Mouse (Mus musculus): ENCODE results near the gene Rer1. TPM values are rescaled to one million over a fixed set of nuclear protein-coding genes. Genes with fewer than 3 reads are reported as not detected.
A peak's percentile ranks its signal among the peaks of the same experiment; 100 is the strongest.

Gene Rer1
- polyA plus RNA-seq, 1 experiment from 2014 or later = 147 TPM

GRCm38 (mm10) chr4:155125310-155125709 lies 39.1 kb upstream of the Rer1 start:
- H3K27ac ChIP-seq = no peak overlapping the region
- peaks cover 76% of the 10 kb centered on the region for H3K4me1 ChIP-seq
- no peak for ATAC-seq (ENCODE audit: insufficient number of reproducible peaks, insufficient read depth, low FRiP score, low TSS enrichment, low read depth)
- no peaks in the 10 kb centered on the region for H3K36me3 ChIP-seq
- no peak overlapping the region for H3K4me2 ChIP-seq
- no peak overlapping the region for H3K9ac ChIP-seq
- H3K27me3 ChIP-seq = no peaks in the 10 kb centered on the region
- no peaks in the 10 kb centered on the region for H3K9me3 ChIP-seq
- H3K4me3 ChIP-seq = no peak overlapping the region
- WGBS = 54% methylated on average over 7 of the region's 7 CpGs

GRCm38 (mm10) chr4:155123868-155124534 lies 37.8 kb upstream of the Rer1 start:
- 69% methylated on average over 9 of the region's 9 CpGs for WGBS
- no peak for ATAC-seq (ENCODE audit: insufficient number of reproducible peaks, insufficient read depth, low FRiP score, low TSS enrichment, low read depth)
- peaks cover 66% of the 10 kb centered on the region for H3K4me1 ChIP-seq
- no peaks in the 10 kb centered on the region for H3K9me3 ChIP-seq
- no peak overlapping the region for H3K9ac ChIP-seq
- no peak overlapping the region for H3K4me3 ChIP-seq
- H3K27me3 ChIP-seq = no peaks in the 10 kb centered on the region
- no peak overlapping the region for H3K4me2 ChIP-seq
- no peaks in the 10 kb centered on the region for H3K36me3 ChIP-seq
- peak overlapping the region; percentile 13; the same call in 1 of the 2 replicates for H3K27ac ChIP-seq

GRCm38 (mm10) chr4:155122444-155123040 lies 36.4 kb upstream of the Rer1 start:
- 3% methylated on average over 16 of the region's 16 CpGs for WGBS

GRCm38 (mm10) chr4:155121915-155122443 lies 35.8 kb upstream of the Rer1 start:
- ATAC-seq (ENCODE audit: insufficient number of reproducible peaks, insufficient read depth, low FRiP score, low TSS enrichment, low read depth) = no peak
- WGBS = 78% methylated on average over 6 of the region's 6 CpGs
- H3K4me2 ChIP-seq = peak overlapping the region; percentile 39
- peaks cover 9% of the 10 kb centered on the region; the same call in 1 of the 2 replicates for H3K9me3 ChIP-seq
- H3K27ac ChIP-seq = peak overlapping the region; percentile 95
- H3K36me3 ChIP-seq = peaks cover 7% of the 10 kb centered on the region; the same call in 1 of the 2 replicates
- peaks cover 72% of the 10 kb centered on the region for H3K4me1 ChIP-seq
- H3K27me3 ChIP-seq = no peaks in the 10 kb centered on the region
- no peak overlapping the region for H3K4me3 ChIP-seq
- peak overlapping the region; percentile 56 for H3K9ac ChIP-seq

More at GRCm38 (mm10) chr4:155122444-155123040, 36.4 kb upstream of the Rer1 start:
- H3K4me1 ChIP-seq = peaks cover 69% of the 10 kb centered on the region
- H3K36me3 ChIP-seq = peaks cover 4% of the 10 kb centered on the region; the same call in 1 of the 2 replicates
- peaks cover 4% of the 10 kb centered on the region; the same call in 1 of the 2 replicates for H3K9me3 ChIP-seq
- peak; percentile 81 for ATAC-seq (ENCODE audit: insufficient number of reproducible peaks, insufficient read depth, low FRiP score, low TSS enrichment, low read depth)
- peak overlapping the region; percentile 95 for H3K27ac ChIP-seq
- no peaks in the 10 kb centered on the region for H3K27me3 ChIP-seq
- H3K9ac ChIP-seq = peak overlapping the region; percentile 56
- peak overlapping the region; percentile 39 for H3K4me2 ChIP-seq
- no peak overlapping the region for H3K4me3 ChIP-seq

GRCm38 (mm10) chr4:155121222-155121621 lies 35.0 kb upstream of the Rer1 start:
- ATAC-seq (ENCODE audit: insufficient number of reproducible peaks, insufficient read depth, low FRiP score, low TSS enrichment, low read depth) = no peak
- Histone ChIP-seq H3K9ac (no peak overlapping the region), H3K4me3 (no peak overlapping the region), H3K27ac (peak overlapping the region; percentile 95), H3K4me2 (no peak overlapping the region), H3K36me3 (peaks cover 7% of the 10 kb centered on the region; the same call in 1 of the 2 replicates), H3K27me3 (no peaks in the 10 kb centered on the region), H3K4me1 (peaks cover 72% of the 10 kb centered on the region), H3K9me3 (peaks cover 10% of the 10 kb centered on the region; the same call in 1 of the 2 replicates)
- WGBS = 80% methylated on average over 6 of the region's 6 CpGs

- H3K36me3 ChIP-seq = peaks cover 7% of the 10 kb centered on the region; the same call in 1 of the 2 replicates
- no peak for ATAC-seq (ENCODE audit: insufficient number of reproducible peaks, insufficient read depth, low FRiP score, low TSS enrichment, low read depth)
- no peaks in the 10 kb centered on the region for H3K27me3 ChIP-seq
- H3K9me3 ChIP-seq = peaks cover 10% of the 10 kb centered on the region; the same call in 1 of the 2 replicates
- peak overlapping the region; percentile 95 for H3K27ac ChIP-seq
- H3K4me2 ChIP-seq = no peak overlapping the region
- H3K4me1 ChIP-seq = peaks cover 75% of the 10 kb centered on the region
- H3K9ac ChIP-seq = no peak overlapping the region
- WGBS = 68% methylated on average over 5 of the region's 5 CpGs
- H3K4me3 ChIP-seq = no peak overlapping the region
Observed at GRCm38 (mm10) chr4:155120583-155120982, 34.4 kb upstream of the Rer1 start.

GRCm38 (mm10) chr4:155120038-155120437 lies 33.9 kb upstream of the Rer1 start:
- no peak overlapping the region for H3K4me3 ChIP-seq
- peaks cover 76% of the 10 kb centered on the region for H3K4me1 ChIP-seq
- peak overlapping the region; percentile 95; the same call in 1 of the 2 replicates for H3K27ac ChIP-seq
- no peak for ATAC-seq (ENCODE audit: insufficient number of reproducible peaks, insufficient read depth, low FRiP score, low TSS enrichment, low read depth)
- peaks cover 10% of the 10 kb centered on the region; the same call in 1 of the 2 replicates for H3K9me3 ChIP-seq
- WGBS = 85% methylated on average over 7 of the region's 7 CpGs
- H3K27me3 ChIP-seq = no peaks in the 10 kb centered on the region
- no peak overlapping the region for H3K9ac ChIP-seq
- H3K4me2 ChIP-seq = no peak overlapping the region
- H3K36me3 ChIP-seq = peaks cover 7% of the 10 kb centered on the region; the same call in 1 of the 2 replicates

GRCm38 (mm10) chr4:155118278-155118677 lies 32.1 kb upstream of the Rer1 start:
- Histone ChIP-seq H3K9me3 (peaks cover 10% of the 10 kb centered on the region; the same call in 1 of the 2 replicates), H3K27ac (no peak overlapping the region), H3K27me3 (no peaks in the 10 kb centered on the region), H3K36me3 (peaks cover 7% of the 10 kb centered on the region; the same call in 1 of the 2 replicates), H3K4me2 (no peak overlapping the region), H3K4me3 (no peak overlapping the region), H3K4me1 (peaks cover 76% of the 10 kb centered on the region), H3K9ac (no peak overlapping the region)
- ATAC-seq (ENCODE audit: insufficient number of reproducible peaks, insufficient read depth, low FRiP score, low TSS enrichment, low read depth) = no peak
- WGBS = 80% methylated on average over 10 of the region's 10 CpGs

GRCm38 (mm10) chr4:155117396-155117978 lies 31.3 kb upstream of the Rer1 start:
- no peak for ATAC-seq (ENCODE audit: insufficient number of reproducible peaks, insufficient read depth, low FRiP score, low TSS enrichment, low read depth)
- H3K27ac ChIP-seq = no peak overlapping the region
- H3K9me3 ChIP-seq = peaks cover 10% of the 10 kb centered on the region; the same call in 1 of the 2 replicates
- H3K9ac ChIP-seq = no peak overlapping the region
- WGBS = 78% methylated on average over 6 of the region's 6 CpGs
- H3K4me3 ChIP-seq = no peak overlapping the region
- peaks cover 7% of the 10 kb centered on the region; the same call in 1 of the 2 replicates for H3K36me3 ChIP-seq
- H3K4me1 ChIP-seq = peaks cover 68% of the 10 kb centered on the region
- H3K4me2 ChIP-seq = no peak overlapping the region
- no peaks in the 10 kb centered on the region for H3K27me3 ChIP-seq

GRCm38 (mm10) chr4:155116607-155117006 lies 30.4 kb upstream of the Rer1 start:
- Histone ChIP-seq H3K36me3 (peaks cover 7% of the 10 kb centered on the region; the same call in 1 of the 2 replicates), H3K4me2 (no peak overlapping the region), H3K27me3 (no peaks in the 10 kb centered on the region), H3K9me3 (peaks cover 10% of the 10 kb centered on the region; the same call in 1 of the 2 replicates), H3K4me1 (peaks cover 60% of the 10 kb centered on the region), H3K4me3 (no peak overlapping the region), H3K9ac (no peak overlapping the region), H3K27ac (no peak overlapping the region)
- no peak for ATAC-seq (ENCODE audit: insufficient number of reproducible peaks, insufficient read depth, low FRiP score, low TSS enrichment, low read depth)
- WGBS = 67% methylated on average over 4 of the region's 4 CpGs

GRCm38 (mm10) chr4:155113766-155114410 lies 27.7 kb upstream of the Rer1 start:
- peak overlapping the region; percentile 38 for H3K4me2 ChIP-seq

More at GRCm38 (mm10) chr4:155113766-155114410, 27.7 kb upstream of the Rer1 start:
- Histone ChIP-seq H3K9ac (peak overlapping the region; percentile 57; the same call in 1 of the 2 replicates), H3K27ac (peak overlapping the region; percentile 90), H3K27me3 (no peaks in the 10 kb centered on the region), H3K4me3 (no peak overlapping the region), H3K9me3 (peaks cover 10% of the 10 kb centered on the region; the same call in 1 of the 2 replicates), H3K4me1 (peaks cover 50% of the 10 kb centered on the region), H3K36me3 (peaks cover 7% of the 10 kb centered on the region; the same call in 1 of the 2 replicates)
- no peak for ATAC-seq (ENCODE audit: insufficient number of reproducible peaks, insufficient read depth, low FRiP score, low TSS enrichment, low read depth)
- WGBS = 22% methylated on average over 8 of the region's 8 CpGs
